Mouse (Mus musculus) kidney, adult 2 months (tissue): ENCODE data around the gene Cdrt4. TPM values are rescaled to one million over a fixed set of nuclear protein-coding genes. Genes with fewer than 3 reads are reported as not detected.

Source experiments
- DNase-seq: peaks from one replicate; pipeline ENCODE4 v3.0.0; 2021
- H3K27ac ChIP-seq: fragments of 200-500 bp; 2 replicates; pipeline ENCODE4 v1.5.1; 2012; ENCODE audit warnings: low read depth, low read length, control low read depth, inconsistent platforms; ENCODE audit not compliant: insufficient read depth
- H3K27me3 ChIP-seq: fragments of 200-500 bp; replicated peaks from 2 replicates; pipeline ENCODE4 v1.6.1; 2012; ENCODE audit warnings: mild to moderate bottlenecking, moderate library complexity, low read length, inconsistent platforms; ENCODE audit not compliant: control insufficient read depth, insufficient read depth
- H3K36me3 ChIP-seq: fragments of 200-500 bp; 2 replicates; pipeline ENCODE4 v1.6.1; 2012; ENCODE audit warnings: mild to moderate bottlenecking, moderate library complexity, low read length, inconsistent platforms; ENCODE audit not compliant: control insufficient read depth, insufficient read depth
- H3K4me1 ChIP-seq: fragments of 200-500 bp; 2 replicates; pipeline ENCODE4 v1.6.1; 2011; ENCODE audit warnings: low read length; ENCODE audit not compliant: control insufficient read depth, insufficient read depth
- H3K4me3 ChIP-seq: fragments of 200-500 bp; 2 replicates; pipeline ENCODE4 v1.5.1; 2011; ENCODE audit warnings: mild to moderate bottlenecking, low read depth, low read length, control low read depth; ENCODE audit not compliant: insufficient read depth
- CTCF ChIP-seq: fragments of 200-500 bp; conservative IDR thresholded peaks from 2 replicates; pipeline ENCODE4 v1.5.1; 2011; ENCODE audit warnings: low read depth, mild to moderate bottlenecking, control low read depth, low read length, moderate library complexity, mixed read lengths; ENCODE audit not compliant: insufficient read depth, insufficient read length
- POLR2A ChIP-seq: fragments of 200-500 bp; IDR thresholded peaks from one replicate; pipeline ENCODE4 v1.6.1; 2011; ENCODE audit warnings: low read depth, low read length, control low read depth
- WGBS: fragments of 180-500 bp; shearing (Covaris S2); methylation state at CpG from one replicate; pipeline ENCODE4 v1.1.7; 2018; 5-methylcytosine and 5-hydroxymethylcytosine counted together
- polyA plus RNA-seq: library from polyadenylated mRNA; depleted of rRNA; stranded (reverse); fragments of >200 nt; gene quantifications from 2 replicates; pipeline ENCODE4 v1.2.3, GENCODE M21; 2012

The Cdrt4 gene
- polyA plus RNA-seq, 1 experiment: not detected

DNA sequence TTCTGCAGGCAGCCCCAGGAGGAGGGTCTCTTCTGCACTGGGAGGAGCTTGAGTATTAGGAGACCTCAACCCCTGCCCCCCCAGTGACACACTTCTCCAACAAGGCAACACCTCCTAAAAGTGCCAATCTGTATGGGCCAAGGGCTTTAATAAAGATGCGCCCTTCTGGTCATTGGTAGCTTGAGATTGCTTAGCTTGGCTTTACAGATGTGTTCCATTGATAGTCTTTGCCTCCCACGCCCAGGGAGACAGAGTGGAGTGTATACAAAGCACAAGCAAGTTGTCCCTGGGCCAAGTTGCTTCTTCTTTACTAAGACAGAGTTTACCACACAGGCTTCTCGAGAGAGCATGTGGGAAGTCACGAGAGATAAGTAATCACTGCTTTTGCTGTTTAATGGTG, 20.4 kb upstream of the Cdrt4 start:
- no peak for DNase-seq
- Histone ChIP-seq H3K4me3 (no peak overlapping the region), H3K36me3 (no peaks in the 10 kb centered on the region), H3K27ac (peak overlapping the region; percentile 48; the same call in 1 of the 2 replicates), H3K4me1 (no peaks in the 10 kb centered on the region), H3K27me3 (no peaks in the 10 kb centered on the region)
- WGBS: 88% methylated on average over 4 of the region's 4 CpGs
- TF ChIP-seq CTCF (no peak), POLR2A (no peak)

DNA sequence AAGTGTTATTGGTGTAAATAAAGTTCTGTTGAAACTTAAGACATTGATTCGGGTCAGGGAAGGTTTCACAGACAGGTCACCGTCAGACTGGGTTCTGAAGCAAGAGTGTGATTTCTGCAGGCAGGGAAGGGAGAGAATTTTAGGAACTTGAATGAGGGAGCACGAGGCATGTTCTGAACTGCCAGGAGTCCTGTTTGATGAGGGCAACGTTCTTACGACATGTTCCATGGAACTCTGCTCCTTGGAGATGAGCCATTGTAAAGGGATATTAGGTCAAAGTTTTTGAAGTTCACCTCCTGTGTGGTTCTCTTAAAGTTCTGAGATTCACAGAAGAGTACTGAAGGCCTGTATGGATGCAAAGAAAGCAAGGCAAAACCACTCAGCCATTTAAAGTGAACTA, 19.9 kb upstream of the Cdrt4 start:
- H3K4me1 ChIP-seq: no peaks in the 10 kb centered on the region
- WGBS: 51% methylated on average over 5 of the region's 5 CpGs
- H3K4me3 ChIP-seq: no peak overlapping the region
- H3K27me3 ChIP-seq: no peaks in the 10 kb centered on the region
- DNase-seq: peak; percentile 38
- no peaks in the 10 kb centered on the region for H3K36me3 ChIP-seq
- no peak overlapping the region for H3K27ac ChIP-seq
- TF ChIP-seq CTCF: no peak
- no peak for TF ChIP-seq POLR2A

DNA sequence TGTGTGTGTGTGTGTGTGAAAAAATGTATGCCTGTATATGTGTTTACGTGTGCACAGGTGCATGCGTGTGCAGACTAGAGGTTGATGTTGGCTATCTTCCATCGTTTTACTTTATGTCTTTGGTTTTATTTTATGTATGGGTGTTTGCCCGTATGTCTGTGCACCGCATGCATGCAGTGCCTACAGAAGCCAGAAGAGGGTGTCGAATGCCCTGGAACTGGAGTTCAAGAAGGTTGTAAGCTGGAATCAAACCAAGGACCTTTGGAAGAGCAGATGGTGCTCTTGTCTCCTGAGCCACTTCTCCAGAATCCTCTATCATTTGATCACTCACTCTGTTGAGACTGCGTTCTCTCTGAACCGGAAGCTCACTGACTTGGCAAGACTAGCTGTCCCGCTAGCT, 17.9 kb upstream of the Cdrt4 start:
- 93% methylated on average over 9 of the region's 9 CpGs for WGBS
- no peak overlapping the region for H3K27ac ChIP-seq
- H3K36me3 ChIP-seq: no peaks in the 10 kb centered on the region
- no peak for DNase-seq
- no peak overlapping the region for H3K4me3 ChIP-seq
- TF ChIP-seq CTCF: 0 out of 2 replicates have a peak, but pooled peaks have one; percentile 15
- TF ChIP-seq POLR2A: no peak
- no peaks in the 10 kb centered on the region for H3K27me3 ChIP-seq
- peaks cover 3% of the 10 kb centered on the region; the same call in 1 of the 2 replicates for H3K4me1 ChIP-seq

DNA sequence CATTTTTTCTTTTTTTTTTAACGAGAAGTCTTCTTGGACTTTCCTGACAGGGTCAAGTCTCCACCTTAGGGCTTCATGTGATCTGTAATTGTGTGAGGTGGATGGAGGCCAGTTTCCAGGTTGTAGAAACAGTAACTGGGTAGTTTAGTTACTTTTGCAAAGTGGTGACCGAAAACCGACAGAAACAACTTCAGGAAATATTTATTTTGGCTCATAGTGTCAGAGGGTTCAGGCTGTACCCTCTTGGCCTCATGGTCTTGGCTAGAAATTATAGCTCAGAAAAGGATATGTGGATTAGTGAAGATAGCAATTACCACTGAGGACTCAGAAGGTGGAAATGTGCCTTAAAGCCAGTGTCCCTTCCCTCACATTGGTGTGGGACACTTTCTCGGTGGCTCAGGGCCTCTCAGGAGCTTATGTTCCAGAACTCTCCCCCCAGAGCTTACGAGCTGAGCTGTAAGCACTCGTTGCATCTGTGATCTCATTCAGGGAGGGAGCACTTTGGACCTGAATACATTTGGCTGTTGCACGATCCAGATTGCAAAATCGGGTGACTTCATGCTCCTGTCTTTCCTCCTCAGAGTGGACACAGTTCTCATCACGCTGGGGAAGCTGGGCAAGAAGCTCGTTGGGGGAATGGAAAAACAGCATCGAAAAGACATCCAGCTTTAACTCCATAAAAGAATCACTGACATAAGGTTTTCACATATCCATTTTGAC, 16.0 kb upstream of the Cdrt4 start:
- H3K27me3 ChIP-seq: no peaks in the 10 kb centered on the region
- no peaks in the 10 kb centered on the region for H3K36me3 ChIP-seq
- peak; percentile 33 for DNase-seq
- H3K27ac ChIP-seq: no peak overlapping the region
- no peak for TF ChIP-seq POLR2A
- no peak for TF ChIP-seq CTCF
- WGBS: 75% methylated on average over 11 of the region's 11 CpGs
- peaks cover 3% of the 10 kb centered on the region; the same call in 1 of the 2 replicates for H3K4me1 ChIP-seq
- H3K4me3 ChIP-seq: no peak overlapping the region

DNA sequence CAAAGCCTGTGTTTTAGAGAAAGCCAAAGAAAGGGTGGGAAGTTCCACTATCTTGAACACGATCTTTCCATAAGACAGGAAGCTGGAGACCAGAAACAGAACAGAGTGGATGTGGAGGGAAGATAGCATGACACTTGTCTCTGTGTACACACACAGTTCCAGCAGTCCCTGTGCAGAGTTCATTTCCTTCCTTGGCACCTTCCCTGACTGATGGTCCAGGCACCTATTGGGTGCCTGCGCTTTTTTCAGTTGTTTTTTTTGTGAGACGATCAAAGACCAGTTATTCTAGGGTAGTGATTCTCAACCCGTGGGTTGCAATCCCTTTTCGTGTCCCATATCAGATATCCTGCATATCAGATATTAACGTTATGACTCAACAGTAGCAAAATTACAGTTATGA, 13.0 kb upstream of the Cdrt4 start:
- Histone ChIP-seq H3K36me3 (no peaks in the 10 kb centered on the region), H3K27me3 (no peaks in the 10 kb centered on the region), H3K4me1 (peaks cover 3% of the 10 kb centered on the region; the same call in 1 of the 2 replicates), H3K4me3 (no peak overlapping the region), H3K27ac (no peak overlapping the region)
- 64% methylated on average over 6 of the region's 6 CpGs for WGBS
- peak; percentile 41 for DNase-seq
- TF ChIP-seq POLR2A: no peak
- no peak for TF ChIP-seq CTCF

DNA sequence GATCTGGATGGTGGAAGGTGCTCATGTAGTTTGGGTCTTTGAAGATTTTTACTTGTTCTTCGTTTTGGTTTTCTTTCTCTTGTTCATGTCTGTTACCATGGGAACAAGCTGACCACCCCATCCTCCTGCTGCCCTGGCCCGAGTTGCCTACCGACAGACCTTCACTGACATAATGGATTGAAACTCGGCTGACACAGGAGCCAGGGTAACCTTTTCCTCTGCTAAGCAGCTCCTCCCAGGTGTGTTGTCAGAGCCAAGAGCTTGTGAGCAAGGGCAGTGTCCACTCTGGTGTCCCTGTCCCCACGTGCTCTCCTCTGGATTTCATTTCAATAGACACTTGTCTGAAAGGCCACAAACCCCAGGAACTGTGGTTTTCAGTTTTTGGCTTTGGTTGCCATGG, 12.1 kb upstream of the Cdrt4 start:
- TF ChIP-seq CTCF (no peak), POLR2A (no peak)
- WGBS: 75% methylated on average over 5 of the region's 5 CpGs
- H3K27me3 ChIP-seq: no peaks in the 10 kb centered on the region
- H3K27ac ChIP-seq: no peak overlapping the region
- peaks cover 3% of the 10 kb centered on the region; the same call in 1 of the 2 replicates for H3K4me1 ChIP-seq
- DNase-seq: no peak
- H3K4me3 ChIP-seq: no peak overlapping the region
- H3K36me3 ChIP-seq: no peaks in the 10 kb centered on the region

DNA sequence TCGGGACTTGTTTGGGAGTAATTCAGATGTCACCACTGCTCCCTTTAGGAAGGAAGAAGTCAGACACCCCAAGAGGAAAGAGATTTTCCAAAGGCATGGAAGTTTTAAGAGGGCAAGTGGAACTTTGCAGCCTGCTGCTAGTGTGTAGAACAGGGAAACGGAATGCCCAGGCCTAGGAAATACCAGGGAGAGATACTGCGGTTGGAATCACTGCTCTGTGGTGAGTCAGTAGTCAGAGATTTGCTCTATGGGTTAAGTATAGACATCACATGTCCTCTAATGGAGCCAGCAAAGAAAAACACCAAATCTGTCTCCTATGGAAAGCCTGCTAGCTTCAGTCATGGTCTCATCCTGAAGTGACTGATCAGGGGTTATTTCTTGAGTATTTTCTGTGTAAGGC, 10.8 kb upstream of the Cdrt4 start:
- no peaks in the 10 kb centered on the region for H3K27me3 ChIP-seq
- no peak for TF ChIP-seq CTCF
- no peak for TF ChIP-seq POLR2A
- H3K27ac ChIP-seq: no peak overlapping the region
- DNase-seq: no peak
- no peak overlapping the region for H3K4me3 ChIP-seq
- H3K36me3 ChIP-seq: no peaks in the 10 kb centered on the region
- 84% methylated on average over 3 of the region's 3 CpGs for WGBS
- H3K4me1 ChIP-seq: peaks cover 3% of the 10 kb centered on the region; the same call in 1 of the 2 replicates
